Mouse (Mus musculus) limb, embryonic 11.5 days (tissue): ENCODE measurements around the gene Rptor. TPM values are rescaled to one million over a fixed set of nuclear protein-coding genes. Genes with fewer than 3 reads are reported as not detected.

Experiments used
- ATAC-seq: fragments of 200-750 bp; cut with Nextera tagmentation; 2 replicates; pipeline ENCODE4 v1.8.0; 2017; ENCODE audit warnings: low read depth; ENCODE audit not compliant: insufficient number of reproducible peaks, low FRiP score, low TSS enrichment
- DNase-seq: peaks from one replicate; pipeline ENCODE4 v3.0.0-alpha.2; 2015; ENCODE audit warnings: low spot score
- H3K27ac ChIP-seq: fragments of 300-500 bp; sonication (generic); replicated peaks from 2 replicates; pipeline ENCODE4 v1.5.1; 2014; ENCODE audit warnings: low read depth, mild to moderate bottlenecking, low read length
- H3K27me3 ChIP-seq: fragments of 300-500 bp; sonication (generic); 2 replicates; pipeline ENCODE4 v1.6.1; 2014; ENCODE audit warnings: mild to moderate bottlenecking, low read length, mixed read lengths; ENCODE audit not compliant: control insufficient read depth, insufficient read depth
- H3K36me3 ChIP-seq: fragments of 300-500 bp; sonication (generic); 2 replicates; pipeline ENCODE4 v1.6.1; 2014; ENCODE audit warnings: mild to moderate bottlenecking, low read length, moderate library complexity, mixed read lengths; ENCODE audit not compliant: control insufficient read depth, insufficient read depth
- H3K4me1 ChIP-seq: fragments of 300-500 bp; sonication (generic); 2 replicates; pipeline ENCODE4 v1.6.1; 2014; ENCODE audit warnings: low read length, mixed read lengths; ENCODE audit not compliant: control insufficient read depth, insufficient read depth
- H3K4me2 ChIP-seq: fragments of 300-500 bp; sonication (generic); 2 replicates; pipeline ENCODE4 v1.6.1; 2014; ENCODE audit warnings: low read depth, mild to moderate bottlenecking, moderate library complexity; ENCODE audit not compliant: severe bottlenecking
- H3K4me3 ChIP-seq: fragments of 300-500 bp; sonication (generic); 2 replicates; pipeline ENCODE4 v1.5.1; 2014; ENCODE audit warnings: low read depth, low read length
- H3K9ac ChIP-seq: fragments of 300-500 bp; sonication (generic); 2 replicates; pipeline ENCODE4 v1.6.1; 2014; ENCODE audit warnings: mild to moderate bottlenecking, low read length
- H3K9me3 ChIP-seq: fragments of 300-500 bp; sonication (generic); 2 replicates; pipeline ENCODE4 v1.6.1; 2016; ENCODE audit warnings: low read length; ENCODE audit not compliant: control insufficient read depth
- WGBS: fragments of 180-500 bp; shearing (Covaris S2); extraction: QIAGEN DNeasy Blood & Tissue Kit; methylation state at CpG from one replicate; pipeline ENCODE4 v1.1.7; 2014; 5-methylcytosine and 5-hydroxymethylcytosine counted together
- polyA plus RNA-seq: library from polyadenylated mRNA; unstranded; fragments of >200 nt; fragmentation: Nextera tagmentation; extraction: Ambion mirVana; gene quantifications from 2 replicates; pipeline ENCODE4 v1.2.1, GENCODE M21; 2014

Gene Rptor
- polyA plus RNA-seq, 1 experiment from 2014 or later = 13.8 TPM

DNA sequence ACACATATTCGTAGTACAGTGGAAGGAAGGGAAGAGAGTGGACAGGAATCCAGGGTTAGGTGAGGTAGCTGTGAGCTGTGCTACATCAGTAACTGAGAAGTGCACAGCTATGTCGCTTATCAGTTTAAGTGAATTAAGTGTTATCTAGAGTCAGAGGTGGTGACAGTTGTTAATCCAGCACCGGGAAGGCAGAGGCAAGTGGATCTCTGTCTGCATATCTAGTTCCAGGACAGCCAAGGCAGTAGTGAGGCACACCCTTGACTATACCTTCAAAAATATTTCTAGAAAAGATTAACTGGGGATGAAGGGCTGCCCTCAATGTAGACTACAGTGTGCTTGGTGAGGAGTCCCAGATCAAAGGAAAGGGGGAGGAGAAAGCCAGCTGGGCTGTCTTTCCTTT is 226.4 kb downstream of the Rptor start:
- H3K9ac ChIP-seq = no peak overlapping the region
- H3K27me3 ChIP-seq = no peaks in the 10 kb centered on the region
- no peak overlapping the region for H3K27ac ChIP-seq
- no peak overlapping the region for H3K4me2 ChIP-seq
- peaks cover 3% of the 10 kb centered on the region; the same call in 1 of the 2 replicates for H3K4me1 ChIP-seq
- no peak for DNase-seq
- H3K9me3 ChIP-seq = no peaks in the 10 kb centered on the region
- no peak for ATAC-seq
- WGBS = 88% methylated on average over 3 of the region's 3 CpGs
- no peak overlapping the region for H3K4me3 ChIP-seq
- peaks cover 3% of the 10 kb centered on the region; the same call in 1 of the 2 replicates for H3K36me3 ChIP-seq

DNA sequence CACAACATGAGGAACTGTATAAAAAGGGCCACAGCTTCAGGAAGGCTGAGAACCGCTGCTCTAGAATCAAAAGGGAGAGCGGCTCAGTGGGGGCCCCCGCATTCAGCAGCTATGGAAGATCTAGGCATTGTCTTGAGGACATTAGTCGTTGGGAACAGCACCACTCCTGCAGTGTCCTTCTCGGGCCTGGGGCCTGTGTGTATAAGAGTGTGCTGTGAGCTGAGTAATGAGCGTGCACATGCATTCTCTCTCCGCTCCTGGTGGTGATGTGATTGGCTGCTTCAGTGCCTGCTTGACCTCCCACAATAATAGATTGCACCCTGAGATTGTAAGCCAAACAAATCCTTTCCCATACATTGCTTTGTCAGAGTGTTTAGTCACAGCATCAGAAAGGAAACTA is 229.0 kb downstream of the Rptor start:
- no peak overlapping the region for H3K9ac ChIP-seq

DNA sequence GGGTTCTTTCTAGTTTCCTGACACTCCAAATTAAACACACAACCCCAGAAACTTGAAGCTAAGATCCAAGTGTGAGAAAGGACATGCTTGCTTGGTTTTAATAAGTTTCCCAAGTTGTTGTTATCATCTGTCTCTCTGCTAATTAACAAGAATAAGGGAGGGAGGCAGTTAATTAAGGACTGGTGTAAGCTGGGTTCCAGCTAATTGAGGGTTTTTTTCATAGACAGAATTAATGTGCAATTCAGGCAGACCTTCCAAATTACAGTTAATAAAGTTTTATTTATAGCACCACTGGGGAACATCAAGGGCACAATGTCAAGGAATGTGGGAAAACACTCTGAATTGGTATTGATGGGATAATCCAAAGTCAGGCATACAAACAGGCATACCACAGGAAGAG is 230.6 kb downstream of the Rptor start:
- Histone ChIP-seq H3K27me3 (no peaks in the 10 kb centered on the region), H3K4me2 (no peak overlapping the region; the same call in 1 of the 2 replicates), H3K36me3 (peaks cover 3% of the 10 kb centered on the region; the same call in 1 of the 2 replicates), H3K9ac (no peak overlapping the region), H3K4me1 (peaks cover 3% of the 10 kb centered on the region; the same call in 1 of the 2 replicates), H3K4me3 (no peak overlapping the region), H3K9me3 (no peaks in the 10 kb centered on the region), H3K27ac (no peak overlapping the region)
- DNase-seq (no peak), ATAC-seq (no peak)

More for the DNA sequence above, 229.0 kb downstream of the Rptor start:
- Histone ChIP-seq H3K27ac (no peak overlapping the region), H3K4me1 (peaks cover 3% of the 10 kb centered on the region; the same call in 1 of the 2 replicates), H3K4me2 (no peak overlapping the region), H3K9me3 (no peaks in the 10 kb centered on the region), H3K4me3 (no peak overlapping the region), H3K36me3 (peaks cover 3% of the 10 kb centered on the region; the same call in 1 of the 2 replicates), H3K27me3 (no peaks in the 10 kb centered on the region)
- DNase-seq (no peak), ATAC-seq (no peak)
- WGBS = 88% methylated on average over 7 of the region's 7 CpGs

DNA sequence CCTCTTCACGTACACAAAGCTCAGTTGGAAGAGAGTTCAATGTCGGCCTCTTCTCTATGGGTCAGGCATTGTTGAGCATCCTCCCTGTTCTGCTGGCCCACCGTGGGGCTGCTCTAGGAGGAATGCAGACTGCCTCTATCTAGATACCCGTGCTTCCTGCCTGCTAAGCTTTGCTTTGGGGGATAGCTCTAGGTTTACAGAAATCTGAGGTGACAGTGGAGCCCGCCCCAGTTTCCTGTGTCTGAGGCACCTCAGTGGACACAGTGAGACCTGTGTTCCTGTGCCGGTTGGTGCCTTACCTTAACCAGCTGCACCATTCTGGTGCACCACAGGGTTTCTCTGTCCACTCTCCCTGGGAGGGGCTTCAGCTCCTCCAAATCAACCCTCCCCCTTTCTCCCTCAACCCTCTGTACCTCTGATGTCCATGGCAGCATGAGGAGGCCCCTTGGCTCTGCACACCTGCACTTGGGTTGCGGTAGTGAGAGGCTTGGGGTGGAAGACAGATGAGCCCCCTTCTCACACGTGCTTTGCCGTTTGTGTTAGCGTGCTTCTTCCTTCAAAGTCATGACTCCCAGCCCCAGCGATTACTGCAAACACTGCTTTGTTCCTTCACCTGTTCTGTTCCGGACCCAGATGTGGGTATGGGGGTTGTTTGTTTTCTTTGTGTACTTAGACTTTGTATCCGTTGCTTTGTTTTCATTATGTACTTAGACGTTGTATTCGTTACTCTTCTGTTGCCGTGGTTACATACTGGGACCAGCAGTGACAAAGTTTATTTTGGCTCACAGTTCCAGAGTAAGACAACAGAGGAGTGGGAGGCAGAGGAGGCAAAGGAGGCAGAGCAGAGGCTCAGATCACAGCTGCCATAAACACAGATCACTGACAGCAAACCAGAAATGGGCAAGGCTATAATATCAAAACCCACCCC is 231.4 kb downstream of the Rptor start:
- no peak for DNase-seq
- H3K36me3 ChIP-seq = no peaks in the 10 kb centered on the region; the same call in 1 of the 2 replicates
- WGBS = 87% methylated on average over 16 of the region's 16 CpGs
- H3K27me3 ChIP-seq = no peaks in the 10 kb centered on the region
- no peak overlapping the region for H3K9ac ChIP-seq
- H3K9me3 ChIP-seq = no peaks in the 10 kb centered on the region
- no peak for ATAC-seq
- peaks cover 3% of the 10 kb centered on the region; the same call in 1 of the 2 replicates for H3K4me1 ChIP-seq
- no peak overlapping the region for H3K4me3 ChIP-seq
- no peak overlapping the region for H3K27ac ChIP-seq
- no peak overlapping the region; the same call in 1 of the 2 replicates for H3K4me2 ChIP-seq

DNA sequence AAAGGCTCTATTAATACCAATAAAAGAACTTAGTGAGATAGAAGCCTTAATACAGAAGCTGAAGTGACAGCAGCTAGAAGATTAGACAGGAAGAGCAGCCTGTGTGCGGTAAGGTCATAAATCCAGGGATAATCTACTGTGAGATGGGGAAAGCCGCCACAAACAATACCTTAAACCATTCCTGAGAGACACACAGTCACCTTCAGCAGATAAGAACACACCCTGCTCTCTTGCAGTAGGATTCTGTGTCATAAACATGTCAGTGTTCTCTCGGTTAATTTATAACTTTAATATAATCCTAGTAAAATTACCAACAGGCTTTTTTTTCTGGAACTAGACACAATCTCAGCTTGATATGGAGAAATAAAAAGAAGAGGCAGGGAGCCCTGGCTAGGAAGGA is 233.6 kb downstream of the Rptor start:
- Histone ChIP-seq H3K4me2 (no peak overlapping the region), H3K27me3 (no peaks in the 10 kb centered on the region), H3K4me3 (no peak overlapping the region), H3K4me1 (peaks cover 3% of the 10 kb centered on the region; the same call in 1 of the 2 replicates), H3K9ac (no peak overlapping the region), H3K36me3 (no peaks in the 10 kb centered on the region), H3K27ac (no peak overlapping the region), H3K9me3 (no peaks in the 10 kb centered on the region)
- ATAC-seq (no peak), DNase-seq (no peak)
- WGBS = 81% methylated on average over 3 of the region's 3 CpGs

DNA sequence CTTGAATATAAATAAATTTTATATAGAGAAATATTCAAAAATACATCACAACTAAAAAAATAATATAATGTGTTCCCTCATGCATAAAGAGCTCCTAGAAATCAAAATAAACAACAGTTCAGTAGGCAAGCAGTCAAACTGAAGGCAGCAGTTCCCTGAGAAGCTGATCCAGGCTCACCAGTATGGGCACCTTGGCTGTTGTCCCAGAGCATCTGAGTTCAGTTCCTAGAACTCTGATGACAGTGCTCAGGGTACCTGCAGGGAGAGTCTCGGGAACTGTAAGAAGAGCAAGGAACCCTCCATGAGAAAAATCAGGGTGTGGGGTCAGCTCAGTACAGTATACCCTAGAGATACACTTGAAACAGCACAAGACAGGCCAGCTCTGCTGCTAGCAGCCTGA is 235.1 kb downstream of the Rptor start:
- Histone ChIP-seq H3K9me3 (no peaks in the 10 kb centered on the region), H3K4me2 (no peak overlapping the region), H3K36me3 (no peaks in the 10 kb centered on the region), H3K27me3 (no peaks in the 10 kb centered on the region), H3K4me3 (no peak overlapping the region), H3K9ac (no peak overlapping the region), H3K4me1 (peaks cover 3% of the 10 kb centered on the region; the same call in 1 of the 2 replicates), H3K27ac (no peak overlapping the region)
- 92% methylated on average over 1 of the region's 1 CpGs for WGBS
- ATAC-seq = no peak
- no peak for DNase-seq

DNA sequence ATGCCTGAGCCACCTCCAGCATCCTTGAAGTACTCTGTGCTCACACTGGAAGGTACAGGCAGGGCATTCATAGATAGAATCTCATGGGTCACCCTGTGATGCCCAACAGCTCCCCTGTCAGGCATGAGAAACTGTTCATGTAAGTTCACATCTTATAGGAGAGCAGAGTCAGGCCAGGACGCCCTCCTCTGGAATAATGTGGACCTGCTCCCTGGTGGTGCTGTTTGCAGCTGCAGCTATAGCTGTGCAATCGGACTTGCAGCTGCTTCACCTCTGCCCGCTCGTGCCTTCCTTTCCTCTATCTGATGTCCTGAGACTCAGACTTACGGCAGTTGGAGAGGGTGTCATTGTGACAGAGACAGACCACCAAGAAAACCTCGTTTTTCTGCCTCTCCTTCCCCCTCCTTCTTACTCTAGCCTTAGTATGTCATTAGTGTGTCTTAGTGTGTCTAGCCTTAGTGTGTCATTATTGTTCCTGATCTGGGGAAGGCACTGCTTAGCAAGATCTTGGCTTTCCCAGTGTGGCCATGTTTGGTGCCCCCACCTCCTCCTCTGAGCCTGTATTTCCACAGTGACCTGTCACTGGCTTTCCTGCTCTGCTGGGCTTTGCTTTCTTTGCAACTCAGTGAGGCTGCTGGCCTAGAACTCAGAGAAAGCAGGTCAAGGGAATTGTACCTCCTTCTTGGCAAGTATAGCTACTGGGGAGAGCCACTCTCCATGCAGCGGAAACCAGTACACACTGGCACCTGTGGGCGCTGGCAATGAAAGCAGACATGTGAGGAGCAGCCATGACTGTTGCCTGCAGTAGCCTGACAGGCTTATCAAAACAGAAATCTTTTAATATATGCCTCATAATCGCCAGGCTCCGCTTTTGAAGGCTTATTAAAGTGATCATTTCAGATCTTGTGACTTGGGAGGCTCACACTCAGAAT is 237.0 kb downstream of the Rptor start:
- Histone ChIP-seq H3K4me2 (no peak overlapping the region), H3K27ac (no peak overlapping the region), H3K4me3 (no peak overlapping the region), H3K9me3 (no peaks in the 10 kb centered on the region), H3K4me1 (no peaks in the 10 kb centered on the region), H3K9ac (no peak overlapping the region; the same call in 1 of the 2 replicates), H3K27me3 (no peaks in the 10 kb centered on the region), H3K36me3 (peaks cover 3% of the 10 kb centered on the region; the same call in 1 of the 2 replicates)
- DNase-seq = no peak
- no peak for ATAC-seq
- 86% methylated on average over 10 of the region's 10 CpGs for WGBS

DNA sequence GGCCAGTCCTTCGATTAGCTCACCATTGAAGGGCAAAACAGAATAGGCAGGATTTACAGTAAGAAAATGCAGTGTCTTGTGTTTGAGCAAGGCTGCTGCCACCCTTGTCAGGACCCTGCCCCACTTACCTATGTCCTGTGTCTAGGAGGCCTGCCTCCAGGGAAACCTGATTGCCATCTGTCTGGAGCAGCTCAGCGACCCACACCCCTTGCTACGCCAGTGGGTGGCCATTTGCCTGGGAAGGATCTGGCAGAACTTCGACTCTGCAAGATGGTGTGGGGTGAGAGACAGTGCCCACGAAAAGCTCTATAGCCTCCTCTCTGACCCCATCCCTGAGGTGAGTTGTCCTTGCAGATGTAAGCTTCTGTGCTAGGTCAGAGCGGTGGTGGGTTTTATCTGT is 243.9 kb downstream of the Rptor start:
- no peaks in the 10 kb centered on the region for H3K4me1 ChIP-seq
- no peaks in the 10 kb centered on the region for H3K9me3 ChIP-seq
- no peak overlapping the region for H3K27ac ChIP-seq
- H3K36me3 ChIP-seq = peaks cover 11% of the 10 kb centered on the region; the same call in 1 of the 2 replicates
- no peak overlapping the region for H3K9ac ChIP-seq
- no peak overlapping the region for H3K4me3 ChIP-seq
- no peak overlapping the region for H3K4me2 ChIP-seq
- no peaks in the 10 kb centered on the region for H3K27me3 ChIP-seq
- DNase-seq (no peak), ATAC-seq (no peak)
- 88% methylated on average over 6 of the region's 6 CpGs for WGBS
